Mouse (Mus musculus): ENCODE measurements around the gene Suox.
"Not testable (repeated sequence)": the region's sequence is repeated elsewhere in the genome, so short reads cannot be mapped to it uniquely, and the experiment has no call there.

Gene Suox

GRCm38 (mm10) chr10:128664808-128665207 lies 9.1 kb downstream of the Suox start:
- DNase-seq (ENCODE audit: low spot score in 2 of 2): peak in 1 of 2 experiments; percentile 30

GRCm38 (mm10) chr10:128663441-128664220 lies 10.2 kb downstream of the Suox start:
- no peak for DNase-seq (ENCODE audit: low spot score in 2 of 2)

GRCm38 (mm10) chr10:128662465-128662864 lies 11.4 kb downstream of the Suox start:
- DNase-seq (ENCODE audit: low spot score in 2 of 2): no peak

- no peak for DNase-seq (ENCODE audit: low spot score in 2 of 2)
Observed at GRCm38 (mm10) chr10:128659490-128659889, 14.4 kb downstream of the Suox start.

- no peak for DNase-seq (ENCODE audit: low spot score in 2 of 2)
Observed at GRCm38 (mm10) chr10:128657844-128658243, 16.0 kb downstream of the Suox start.

- no peak for DNase-seq (ENCODE audit: low spot score in 2 of 2)
Observed at GRCm38 (mm10) chr10:128656731-128657130, 17.1 kb downstream of the Suox start.

GRCm38 (mm10) chr10:128655254-128655653 lies 18.6 kb downstream of the Suox start:
- no peak for DNase-seq (ENCODE audit: low spot score in 2 of 2)

- no peak for DNase-seq (ENCODE audit: low spot score in 2 of 2)
Observed at GRCm38 (mm10) chr10:128653866-128654265, 20.0 kb downstream of the Suox start.

- no peak for DNase-seq (ENCODE audit: low spot score in 2 of 2)
Observed at GRCm38 (mm10) chr10:128646139-128647089, 27.5 kb downstream of the Suox start.

GRCm38 (mm10) chr10:128645111-128646011 lies 28.5 kb downstream of the Suox start, which contains the start of gene Ikzf4:
TSS of gene Ikzf4 (minus strand) at chr10:128645991.
- no peak for DNase-seq (ENCODE audit: low spot score in 2 of 2)

- DNase-seq (ENCODE audit: low spot score in 2 of 2): no peak
Observed at GRCm38 (mm10) chr10:128642749-128643148, 31.1 kb downstream of the Suox start.

GRCm38 (mm10) chr10:128641871-128642270 lies 32.0 kb downstream of the Suox start:
- no peak for DNase-seq (ENCODE audit: low spot score in 2 of 2)

- no peak for DNase-seq (ENCODE audit: low spot score in 2 of 2)
Observed at GRCm38 (mm10) chr10:128640891-128641290, 33.0 kb downstream of the Suox start.

- DNase-seq (ENCODE audit: low spot score in 2 of 2): no peak
Observed at GRCm38 (mm10) chr10:128639999-128640398, 33.9 kb downstream of the Suox start.

GRCm38 (mm10) chr10:128637011-128637410 lies 36.9 kb downstream of the Suox start:
- DNase-seq (ENCODE audit: low spot score in 2 of 2): peak in 1 of 2 experiments; percentile 53

GRCm38 (mm10) chr10:128636561-128636960 lies 37.3 kb downstream of the Suox start:
- peak in 1 of 2 experiments; percentile 55 for DNase-seq (ENCODE audit: low spot score in 2 of 2)

GRCm38 (mm10) chr10:128635697-128636096 lies 38.2 kb downstream of the Suox start:
- DNase-seq (ENCODE audit: low spot score in 2 of 2): no peak

- no peak for DNase-seq (ENCODE audit: low spot score in 2 of 2)
Observed at GRCm38 (mm10) chr10:128631571-128631970, 42.3 kb downstream of the Suox start.

GRCm38 (mm10) chr10:128630306-128630705 lies 43.6 kb downstream of the Suox start:
- not testable (repeated sequence) for DNase-seq (ENCODE audit: low spot score in 2 of 2)

GRCm38 (mm10) chr10:128629746-128630145 lies 44.1 kb downstream of the Suox start:
- peak in 1 of 2 experiments; percentile 26 for DNase-seq (ENCODE audit: low spot score in 2 of 2)

Measured in spleen, postnatal 10 days (tissue).